Mouse (Mus musculus): Measurements from ENCODE around the gene Gemin5. TPM values are rescaled to one million over a fixed set of nuclear protein-coding genes. Genes with fewer than 3 reads are reported as not detected.

Gene Gemin5
- polyA plus RNA-seq, 1 experiment from 2014 or later, result 29.7 TPM

GRCm38 (mm10) chr11:58169666-58170065 lies 1.3 kb upstream of the Gemin5 start:
- Histone ChIP-seq H3K9me3 (no peaks in the 10 kb centered on the region), H3K36me3 (peaks cover 37% of the 10 kb centered on the region), H3K4me3 (replicated peaks) (no peak overlapping the region), H3K27me3 (no peaks in the 10 kb centered on the region), H3K4me1 (replicated peaks) (peaks cover 22% of the 10 kb centered on the region), H3K9ac (replicated peaks) (no peak overlapping the region), H3K4me2 (no peak overlapping the region), H3K27ac (no peak overlapping the region)
- no peak for ATAC-seq (ENCODE audit: insufficient number of reproducible peaks, insufficient read depth, low FRiP score, low TSS enrichment, low read depth)
- 88% methylated on average over 4 of the region's 4 CpGs for WGBS

- H3K9ac ChIP-seq (replicated peaks), result peak overlapping the region; percentile 83
- H3K27me3 ChIP-seq, result no peaks in the 10 kb centered on the region
- WGBS, result 1% methylated on average over 8 of the region's 8 CpGs
- H3K4me3 ChIP-seq (replicated peaks), result peak overlapping the region; percentile 91
- H3K4me1 ChIP-seq (replicated peaks), result peaks cover 21% of the 10 kb centered on the region
- peak overlapping the region; percentile 66 for H3K27ac ChIP-seq
- H3K4me2 ChIP-seq, result peak overlapping the region; percentile 80
- no peaks in the 10 kb centered on the region for H3K9me3 ChIP-seq
- H3K36me3 ChIP-seq, result peaks cover 36% of the 10 kb centered on the region
- no peak for ATAC-seq (ENCODE audit: insufficient number of reproducible peaks, insufficient read depth, low FRiP score, low TSS enrichment, low read depth)
Measured at GRCm38 (mm10) chr11:58167822-58168166, 545 bp downstream of the Gemin5 start.

DNA sequence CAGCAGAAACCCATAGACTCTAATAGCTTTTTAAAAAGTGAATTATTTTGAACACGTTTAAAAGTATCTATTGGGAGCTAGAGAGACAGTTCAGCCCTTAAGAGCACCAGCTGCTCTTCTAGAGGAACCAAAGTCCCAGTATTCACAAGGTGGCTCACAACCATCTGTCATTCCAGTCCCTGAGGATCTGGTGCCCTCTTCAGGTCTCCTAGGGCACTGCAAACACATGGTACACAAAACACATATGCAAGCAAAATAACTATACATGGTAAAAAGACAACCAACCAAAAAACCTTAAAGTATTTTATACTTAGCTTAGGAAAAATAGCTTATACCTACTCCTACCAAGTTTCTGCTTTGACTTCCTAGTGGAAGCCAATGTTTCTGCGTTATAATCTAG lies 3.3 kb downstream of the Gemin5 start:
- no peak overlapping the region for H3K4me2 ChIP-seq
- H3K27ac ChIP-seq, result no peak overlapping the region
- H3K27me3 ChIP-seq, result no peaks in the 10 kb centered on the region
- H3K9me3 ChIP-seq, result no peaks in the 10 kb centered on the region
- no peak for ATAC-seq (ENCODE audit: insufficient number of reproducible peaks, insufficient read depth, low FRiP score, low TSS enrichment, low read depth)
- 97% methylated on average over 2 of the region's 2 CpGs for WGBS
- peaks cover 63% of the 10 kb centered on the region for H3K36me3 ChIP-seq
- no peak overlapping the region for H3K9ac ChIP-seq (replicated peaks)
- no peak overlapping the region for H3K4me3 ChIP-seq (replicated peaks)
- H3K4me1 ChIP-seq (replicated peaks), result peaks cover 8% of the 10 kb centered on the region

- no peaks in the 10 kb centered on the region for H3K27me3 ChIP-seq
- no peaks in the 10 kb centered on the region for H3K4me1 ChIP-seq (replicated peaks)
- H3K4me2 ChIP-seq, result no peak overlapping the region
- no peak overlapping the region for H3K4me3 ChIP-seq (replicated peaks)
- no peaks in the 10 kb centered on the region for H3K9me3 ChIP-seq
- H3K36me3 ChIP-seq, result peaks cover 94% of the 10 kb centered on the region
- no peak for ATAC-seq (ENCODE audit: insufficient number of reproducible peaks, insufficient read depth, low FRiP score, low TSS enrichment, low read depth)
- H3K9ac ChIP-seq (replicated peaks), result no peak overlapping the region
- WGBS, result 80% methylated on average over 3 of the region's 3 CpGs
- H3K27ac ChIP-seq, result no peak overlapping the region
Measured at GRCm38 (mm10) chr11:58156871-58157270, 11.5 kb downstream of the Gemin5 start.

DNA sequence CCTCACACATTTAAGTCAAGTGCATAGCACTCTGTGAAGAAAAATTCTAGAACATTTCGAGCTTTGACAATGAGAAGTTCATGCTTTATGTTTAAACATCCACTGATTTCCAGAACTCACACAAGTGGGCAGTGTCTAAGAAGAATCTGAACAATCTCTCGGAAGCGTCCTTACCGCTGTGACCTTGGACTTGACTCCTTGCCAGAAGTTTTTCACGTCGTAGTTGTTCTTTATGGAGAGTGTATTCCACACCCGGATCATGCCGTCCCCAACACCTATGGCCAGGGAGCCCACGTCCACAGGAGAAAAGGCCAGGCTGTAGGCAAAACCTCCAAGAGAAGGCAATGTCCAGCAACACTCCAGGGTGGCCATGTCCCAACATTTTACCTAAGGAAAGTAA lies 12.9 kb downstream of the Gemin5 start:
- no peak overlapping the region for H3K9ac ChIP-seq (replicated peaks)
- 93% methylated on average over 9 of the region's 9 CpGs for WGBS
- H3K4me2 ChIP-seq, result no peak overlapping the region
- no peaks in the 10 kb centered on the region for H3K27me3 ChIP-seq
- H3K27ac ChIP-seq, result no peak overlapping the region
- H3K4me1 ChIP-seq (replicated peaks), result no peaks in the 10 kb centered on the region
- no peak overlapping the region for H3K4me3 ChIP-seq (replicated peaks)
- no peaks in the 10 kb centered on the region for H3K9me3 ChIP-seq
- H3K36me3 ChIP-seq, result peaks cover 92% of the 10 kb centered on the region
- no peak for ATAC-seq (ENCODE audit: insufficient number of reproducible peaks, insufficient read depth, low FRiP score, low TSS enrichment, low read depth)

GRCm38 (mm10) chr11:58146241-58146640 lies 22.1 kb downstream of the Gemin5 start:
- Histone ChIP-seq H3K36me3 (peaks cover 92% of the 10 kb centered on the region), H3K4me1 (replicated peaks) (no peaks in the 10 kb centered on the region), H3K4me3 (replicated peaks) (no peak overlapping the region), H3K27ac (no peak overlapping the region), H3K9ac (replicated peaks) (no peak overlapping the region), H3K4me2 (no peak overlapping the region), H3K9me3 (no peaks in the 10 kb centered on the region), H3K27me3 (no peaks in the 10 kb centered on the region)
- 95% methylated on average over 5 of the region's 5 CpGs for WGBS
- no peak for ATAC-seq (ENCODE audit: insufficient number of reproducible peaks, insufficient read depth, low FRiP score, low TSS enrichment, low read depth)

DNA sequence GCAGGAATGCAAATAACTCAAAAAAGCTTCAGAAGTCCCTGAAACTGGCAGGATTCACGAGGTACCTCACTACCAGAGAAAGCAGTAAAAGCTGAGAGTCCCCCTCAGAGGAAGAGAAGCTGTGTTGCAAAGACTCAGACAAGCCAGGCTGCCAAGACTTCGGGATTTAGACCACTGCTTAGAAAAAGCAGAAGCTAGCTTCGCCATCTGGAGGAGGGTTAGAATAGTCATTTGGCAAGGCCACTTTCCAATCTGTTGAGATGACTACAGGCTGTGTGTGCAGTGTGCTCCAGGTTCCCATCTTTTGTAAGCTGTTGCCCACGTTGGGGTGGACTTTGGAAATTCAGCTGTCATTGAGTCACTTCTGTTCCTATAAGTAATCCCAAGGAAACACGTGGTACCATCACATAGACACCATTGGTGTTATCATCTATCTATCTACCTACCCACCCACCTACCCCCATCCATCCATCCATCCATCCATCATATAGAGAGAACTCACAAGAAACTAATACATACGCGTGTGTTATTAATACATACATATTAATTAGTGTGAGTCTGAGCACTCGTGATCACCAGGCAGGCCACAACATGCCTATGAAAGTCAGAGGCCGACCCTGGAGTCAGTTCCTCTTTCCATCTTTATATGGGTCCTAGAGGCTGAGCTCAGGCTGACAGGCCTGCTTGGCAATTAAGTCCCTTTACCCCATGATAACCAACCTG lies 24.5 kb downstream of the Gemin5 start:
- Histone ChIP-seq H3K27me3 (no peaks in the 10 kb centered on the region), H3K9me3 (no peaks in the 10 kb centered on the region), H3K4me1 (replicated peaks) (no peaks in the 10 kb centered on the region), H3K4me2 (no peak overlapping the region), H3K27ac (no peak overlapping the region), H3K4me3 (replicated peaks) (no peak overlapping the region), H3K36me3 (peaks cover 96% of the 10 kb centered on the region), H3K9ac (replicated peaks) (no peak overlapping the region)
- 88% methylated on average over 9 of the region's 9 CpGs for WGBS
- no peak for ATAC-seq (ENCODE audit: insufficient number of reproducible peaks, insufficient read depth, low FRiP score, low TSS enrichment, low read depth)

- ATAC-seq (ENCODE audit: insufficient number of reproducible peaks, insufficient read depth, low FRiP score, low TSS enrichment, low read depth), result no peak
- H3K9me3 ChIP-seq, result no peaks in the 10 kb centered on the region
- WGBS, result 88% methylated on average over 3 of the region's 3 CpGs
- no peaks in the 10 kb centered on the region for H3K4me1 ChIP-seq (replicated peaks)
- no peak overlapping the region for H3K27ac ChIP-seq
- H3K27me3 ChIP-seq, result no peaks in the 10 kb centered on the region
- H3K9ac ChIP-seq (replicated peaks), result no peak overlapping the region
- H3K36me3 ChIP-seq, result peaks cover 96% of the 10 kb centered on the region
- H3K4me2 ChIP-seq, result no peak overlapping the region
- H3K4me3 ChIP-seq (replicated peaks), result no peak overlapping the region
Measured at GRCm38 (mm10) chr11:58139466-58139865, 28.9 kb downstream of the Gemin5 start.

DNA sequence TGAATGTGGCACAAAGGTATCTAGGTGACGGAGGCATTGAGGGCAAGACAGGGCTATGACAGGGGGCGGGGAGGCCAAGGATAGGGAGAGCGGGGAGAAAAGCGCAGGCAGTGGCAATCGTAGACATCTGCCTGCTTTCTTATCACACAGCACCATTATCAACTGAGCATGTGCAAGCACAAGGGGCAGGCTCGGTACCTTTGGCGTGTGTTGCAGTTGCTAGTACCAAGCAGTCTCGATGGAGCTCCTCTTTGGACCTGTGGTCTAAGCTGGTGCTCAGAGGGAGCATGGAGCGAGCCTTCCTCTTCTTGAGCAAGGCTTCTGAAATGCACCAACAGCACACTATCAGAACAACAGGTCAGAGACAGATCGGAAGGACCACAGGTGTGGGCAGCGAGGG lies 29.5 kb downstream of the Gemin5 start:
- H3K36me3 ChIP-seq, result peaks cover 96% of the 10 kb centered on the region
- H3K27me3 ChIP-seq, result no peaks in the 10 kb centered on the region
- no peak for ATAC-seq (ENCODE audit: insufficient number of reproducible peaks, insufficient read depth, low FRiP score, low TSS enrichment, low read depth)
- H3K9ac ChIP-seq (replicated peaks), result no peak overlapping the region
- WGBS, result 93% methylated on average over 11 of the region's 11 CpGs
- H3K9me3 ChIP-seq, result no peaks in the 10 kb centered on the region
- no peak overlapping the region for H3K27ac ChIP-seq
- no peaks in the 10 kb centered on the region for H3K4me1 ChIP-seq (replicated peaks)
- H3K4me2 ChIP-seq, result no peak overlapping the region
- no peak overlapping the region for H3K4me3 ChIP-seq (replicated peaks)

- H3K36me3 ChIP-seq, result peaks cover 97% of the 10 kb centered on the region
- ATAC-seq (ENCODE audit: insufficient number of reproducible peaks, insufficient read depth, low FRiP score, low TSS enrichment, low read depth), result no peak
- no peaks in the 10 kb centered on the region for H3K9me3 ChIP-seq
- no peaks in the 10 kb centered on the region for H3K4me1 ChIP-seq (replicated peaks)
- no peak overlapping the region for H3K4me3 ChIP-seq (replicated peaks)
- no peak overlapping the region for H3K9ac ChIP-seq (replicated peaks)
- no peak overlapping the region for H3K27ac ChIP-seq
- WGBS, result 93% methylated on average over 6 of the region's 6 CpGs
- H3K27me3 ChIP-seq, result no peaks in the 10 kb centered on the region
- H3K4me2 ChIP-seq, result no peak overlapping the region
Measured at GRCm38 (mm10) chr11:58136677-58137076, 31.7 kb downstream of the Gemin5 start.

DNA sequence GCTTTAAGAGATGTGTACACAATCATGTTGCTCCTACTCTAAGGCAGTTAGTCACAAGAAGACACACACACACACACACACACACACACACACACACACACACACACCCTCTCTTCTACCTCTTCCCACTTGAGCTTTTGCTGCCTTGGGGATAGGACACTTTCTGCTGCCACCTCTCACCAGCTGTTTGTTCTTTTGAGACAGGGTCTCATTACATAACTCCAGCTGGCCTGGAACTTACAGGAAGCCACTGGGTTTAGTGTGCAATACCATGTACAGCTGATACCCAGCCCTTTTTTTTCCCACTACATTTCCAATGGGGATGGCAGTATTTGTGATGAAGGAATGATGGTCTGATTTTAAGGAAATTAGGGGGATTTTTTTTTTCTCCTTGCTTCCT lies 33.0 kb downstream of the Gemin5 start:
- H3K9ac ChIP-seq (replicated peaks), result no peak overlapping the region

GRCm38 (mm10) chr11:58134869-58135268 lies 33.5 kb downstream of the Gemin5 start:
- no peak overlapping the region for H3K4me2 ChIP-seq
- peaks cover 97% of the 10 kb centered on the region for H3K36me3 ChIP-seq
- H3K4me1 ChIP-seq (replicated peaks), result no peaks in the 10 kb centered on the region
- H3K27me3 ChIP-seq, result no peaks in the 10 kb centered on the region
- no peak overlapping the region for H3K9ac ChIP-seq (replicated peaks)
- H3K27ac ChIP-seq, result no peak overlapping the region
- ATAC-seq (ENCODE audit: insufficient number of reproducible peaks, insufficient read depth, low FRiP score, low TSS enrichment, low read depth), result no peak
- H3K4me3 ChIP-seq (replicated peaks), result no peak overlapping the region
- no peaks in the 10 kb centered on the region for H3K9me3 ChIP-seq

More for the DNA sequence above, 33.0 kb downstream of the Gemin5 start:
- no peak overlapping the region for H3K4me3 ChIP-seq (replicated peaks)
- peaks cover 97% of the 10 kb centered on the region for H3K36me3 ChIP-seq
- H3K4me1 ChIP-seq (replicated peaks), result no peaks in the 10 kb centered on the region
- H3K27me3 ChIP-seq, result no peaks in the 10 kb centered on the region
- H3K27ac ChIP-seq, result no peak overlapping the region
- no peak for ATAC-seq (ENCODE audit: insufficient number of reproducible peaks, insufficient read depth, low FRiP score, low TSS enrichment, low read depth)
- no peaks in the 10 kb centered on the region for H3K9me3 ChIP-seq
- H3K4me2 ChIP-seq, result no peak overlapping the region

All from limb, embryonic 12.5 days (tissue).